Mouse (Mus musculus) heart, postnatal 0 days (tissue): ENCODE measurements at regions not wholly inside any gene's neighbourhood (a gene's known extent, or its start where the extent isn't known, plus 50 kb on each side); places are given as distances from the start of the nearest gene placed in this dataset.

Experiments
- CTCF ChIP-seq: IDR thresholded peaks from 2 replicates; pipeline ENCODE4 v1.5.1; 2016; ENCODE audit warnings: antibody characterized with exemption, control low read depth, low read depth
- EP300 ChIP-seq: IDR thresholded peaks from 2 replicates; pipeline ENCODE4 v1.6.1; 2016; ENCODE audit warnings: antibody characterized with exemption, low read depth

DNA sequence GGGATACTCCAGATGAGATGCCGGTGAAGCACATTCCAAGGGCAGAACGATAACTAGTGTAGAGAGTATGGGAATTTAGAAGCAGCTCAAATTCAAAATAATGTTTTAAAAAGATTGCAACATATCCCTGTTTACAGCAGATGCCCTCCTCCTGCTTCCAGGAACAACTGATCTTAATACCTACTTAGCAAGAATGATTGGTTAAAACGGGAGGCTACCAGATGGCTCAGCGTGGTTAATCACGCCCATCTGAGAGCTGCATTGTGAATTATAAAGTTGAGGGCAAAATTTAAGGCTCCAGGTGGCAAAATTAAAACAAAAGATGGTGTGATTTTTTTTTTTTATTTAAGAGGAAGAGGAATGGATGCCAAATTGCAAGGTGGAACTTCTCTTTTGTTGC is 324.6 kb downstream of the D3Ertd751e start:
- TF ChIP-seq CTCF (no peak), EP300 (no peak)
